ENCODE assay signal across 8 mouse cellular contexts in genomic region chr10:128059207-128059981, GRCm38 (mm10). TPM values are rescaled to one million over a fixed set of nuclear protein-coding genes. Genes with fewer than 3 reads are reported as not detected.
DNase-seq lines count a peak whose midpoint lies in the region; ATAC-seq lines count a peak whose summit lies in the region.

No protein-coding gene starts in this region.

- H3K36me3 ChIP-seq in embryonic facial prominence, embryonic 15.5 days = peaks cover 17% of the 10 kb centered on the region
- peaks cover 19% of the 10 kb centered on the region for H3K36me3 ChIP-seq in heart, embryonic 12.5 days
- H3K36me3 ChIP-seq in kidney, embryonic 16.5 days (ENCODE audit: insufficient read depth, low read length) = peaks cover 9% of the 10 kb centered on the region
- H3K36me3 ChIP-seq in liver, embryonic 15.5 days (replicated peaks) = peaks cover 19% of the 10 kb centered on the region

- peak; percentile 56 for ATAC-seq in embryonic facial prominence, embryonic 15.5 days (ENCODE audit: insufficient number of reproducible peaks, low FRiP score, low TSS enrichment, low read depth)
- peak; percentile 75 for ATAC-seq in heart, embryonic 12.5 days (ENCODE audit: insufficient number of reproducible peaks, low FRiP score)
- ATAC-seq in kidney, embryonic 16.5 days (ENCODE audit: low FRiP score, low TSS enrichment) = peak; percentile 56
- peak; percentile 51 for ATAC-seq in liver, embryonic 15.5 days (ENCODE audit: insufficient read depth)

- WGBS in embryonic facial prominence, embryonic 15.5 days = under 1% methylated on average over 58 of the region's 62 CpGs
- under 1% methylated on average over 62 of the region's 62 CpGs for WGBS in heart, embryonic 12.5 days
- WGBS in kidney, embryonic 16.5 days = under 1% methylated on average over 58 of the region's 62 CpGs
- under 1% methylated on average over 61 of the region's 62 CpGs for WGBS in liver, embryonic 15.5 days (ENCODE audit: insufficient replicate concordance)

- no peaks in the 10 kb centered on the region for H3K9me3 ChIP-seq in embryonic facial prominence, embryonic 15.5 days (replicated peaks)
- H3K9me3 ChIP-seq in heart, embryonic 12.5 days (replicated peaks) = no peaks in the 10 kb centered on the region
- H3K9me3 ChIP-seq in kidney, embryonic 16.5 days (ENCODE audit: low read length) = no peaks in the 10 kb centered on the region
- no peaks in the 10 kb centered on the region for H3K9me3 ChIP-seq in liver, embryonic 15.5 days (replicated peaks)

- peak; percentile 73 for DNase-seq in 3134 (ENCODE audit: extremely low read depth, insufficient read length, low spot score)
- DNase-seq in T-cell, adult 2 months (ENCODE audit: low spot score) = peak; percentile 77
- DNase-seq in natural killer cell, adult 2 months (ENCODE audit: low spot score in 2 of 2) = peak; percentile 50 to 69
- peak; percentile 23 for DNase-seq in telencephalon, adult 2 months (ENCODE audit: low read depth, low spot score)

- peaks cover 26% of the 10 kb centered on the region for H3K4me1 ChIP-seq in embryonic facial prominence, embryonic 15.5 days
- H3K4me1 ChIP-seq in heart, embryonic 12.5 days (replicated peaks) = peaks cover 33% of the 10 kb centered on the region
- peaks cover 27% of the 10 kb centered on the region for H3K4me1 ChIP-seq in kidney, embryonic 16.5 days (ENCODE audit: insufficient read depth, low read length)
- peaks cover 52% of the 10 kb centered on the region for H3K4me1 ChIP-seq in liver, embryonic 15.5 days (replicated peaks)

- H3K27me3 ChIP-seq in embryonic facial prominence, embryonic 15.5 days = no peaks in the 10 kb centered on the region
- no peaks in the 10 kb centered on the region for H3K27me3 ChIP-seq in heart, embryonic 12.5 days (replicated peaks)
- no peaks in the 10 kb centered on the region for H3K27me3 ChIP-seq in kidney, embryonic 16.5 days (ENCODE audit: insufficient read depth, low read length)
- H3K27me3 ChIP-seq in liver, embryonic 15.5 days = no peaks in the 10 kb centered on the region

- H3K4me2 ChIP-seq in embryonic facial prominence, embryonic 15.5 days (replicated peaks) = peak overlapping the region; percentile 78
- peak overlapping the region; percentile 78 for H3K4me2 ChIP-seq in heart, embryonic 12.5 days
- peak overlapping the region; percentile 92 for H3K4me2 ChIP-seq in kidney, embryonic 16.5 days (replicated peaks; ENCODE audit: low read depth, low read length)
- H3K4me2 ChIP-seq in liver, embryonic 15.5 days = peak overlapping the region; percentile 97

- H3K9ac ChIP-seq in embryonic facial prominence, embryonic 15.5 days = peak overlapping the region; percentile 82
- H3K9ac ChIP-seq in heart, embryonic 12.5 days = peak overlapping the region; percentile 97
- H3K9ac ChIP-seq in kidney, embryonic 16.5 days (replicated peaks; ENCODE audit: low read length) = peak overlapping the region; percentile 94
- H3K9ac ChIP-seq in liver, embryonic 15.5 days = peak overlapping the region; percentile 98

- H3K4me3 ChIP-seq in embryonic facial prominence, embryonic 15.5 days (replicated peaks) = peak overlapping the region; percentile 86
- peak overlapping the region; percentile 95 for H3K4me3 ChIP-seq in heart, embryonic 12.5 days
- H3K4me3 ChIP-seq in kidney, embryonic 16.5 days (ENCODE audit: low read length) = peak overlapping the region; percentile 85
- H3K4me3 ChIP-seq in liver, embryonic 15.5 days (replicated peaks) = peak overlapping the region; percentile 98

- H3K27ac ChIP-seq in embryonic facial prominence, embryonic 15.5 days (replicated peaks) = peak overlapping the region; percentile 97
- peak overlapping the region; percentile 99 for H3K27ac ChIP-seq in heart, embryonic 12.5 days (ENCODE audit: poor library complexity, severe bottlenecking)
- H3K27ac ChIP-seq in kidney, embryonic 16.5 days (ENCODE audit: low read length) = peak overlapping the region; percentile 99
- peak overlapping the region; percentile 99 for H3K27ac ChIP-seq in liver, embryonic 15.5 days (replicated peaks)

RNA-seq across cellular contexts. Expression of gene Ptges3, which starts 0.6 kb away (rescaled TPM):
- 453 and 461 TPM in 2 replicates for polyA plus RNA-seq in embryonic facial prominence, embryonic 15.5 days (2015; fragmentation: Nextera tagmentation; extraction: Ambion mirVana)
- polyA plus RNA-seq in heart, embryonic 12.5 days (2016; fragmentation: Nextera tagmentation; extraction: Ambion mirVana) = 363 and 375 TPM in 2 replicates
- polyA plus RNA-seq in kidney, embryonic 16.5 days (2015; fragmentation: Nextera tagmentation; extraction: Ambion mirVana) = 409 and 441 TPM in 2 replicates
- polyA plus RNA-seq in liver, embryonic 15.5 days (2015; fragmentation: Nextera tagmentation; extraction: Ambion mirVana) = 188 and 217 TPM in 2 replicates

RNA-seq across cellular contexts. Expression of gene Atp5b, which starts 23.7 kb away (rescaled TPM):
- polyA plus RNA-seq in embryonic facial prominence, embryonic 15.5 days (2015; fragmentation: Nextera tagmentation; extraction: Ambion mirVana) = 1,910 and 2,016 TPM in 2 replicates
- 4,835 and 4,880 TPM in 2 replicates for polyA plus RNA-seq in heart, embryonic 12.5 days (2016; fragmentation: Nextera tagmentation; extraction: Ambion mirVana)
- 3,411 and 3,412 TPM in 2 replicates for polyA plus RNA-seq in kidney, embryonic 16.5 days (2015; fragmentation: Nextera tagmentation; extraction: Ambion mirVana)
- 1,834 and 1,894 TPM in 2 replicates for polyA plus RNA-seq in liver, embryonic 15.5 days (2015; fragmentation: Nextera tagmentation; extraction: Ambion mirVana)

RNA-seq across cellular contexts. Expression of gene Naca, which starts 24.0 kb away (rescaled TPM):
- polyA plus RNA-seq in embryonic facial prominence, embryonic 15.5 days (2015; fragmentation: Nextera tagmentation; extraction: Ambion mirVana) = 690 and 754 TPM in 2 replicates
- 573 and 577 TPM in 2 replicates for polyA plus RNA-seq in heart, embryonic 12.5 days (2016; fragmentation: Nextera tagmentation; extraction: Ambion mirVana)
- polyA plus RNA-seq in kidney, embryonic 16.5 days (2015; fragmentation: Nextera tagmentation; extraction: Ambion mirVana) = 667 and 704 TPM in 2 replicates
- polyA plus RNA-seq in liver, embryonic 15.5 days (2015; fragmentation: Nextera tagmentation; extraction: Ambion mirVana) = 312 and 355 TPM in 2 replicates

RNA-seq across cellular contexts. Expression of gene Baz2a, which starts 32.0 kb away (rescaled TPM):
- 11.0 and 12.2 TPM in 2 replicates for polyA plus RNA-seq in embryonic facial prominence, embryonic 15.5 days (2015; fragmentation: Nextera tagmentation; extraction: Ambion mirVana)
- 11.3 and 12.2 TPM in 2 replicates for polyA plus RNA-seq in heart, embryonic 12.5 days (2016; fragmentation: Nextera tagmentation; extraction: Ambion mirVana)
- 10.9 and 14.3 TPM in 2 replicates for polyA plus RNA-seq in kidney, embryonic 16.5 days (2015; fragmentation: Nextera tagmentation; extraction: Ambion mirVana)
- 6.8 and 7.0 TPM in 2 replicates for polyA plus RNA-seq in liver, embryonic 15.5 days (2015; fragmentation: Nextera tagmentation; extraction: Ambion mirVana)

RNA-seq across cellular contexts. Expression of gene Prim1, which starts 44.4 kb away (rescaled TPM):
- polyA plus RNA-seq in embryonic facial prominence, embryonic 15.5 days (2015; fragmentation: Nextera tagmentation; extraction: Ambion mirVana) = 65.6 and 68.6 TPM in 2 replicates
- 50.0 and 50.6 TPM in 2 replicates for polyA plus RNA-seq in heart, embryonic 12.5 days (2016; fragmentation: Nextera tagmentation; extraction: Ambion mirVana)
- 83.4 and 84.1 TPM in 2 replicates for polyA plus RNA-seq in kidney, embryonic 16.5 days (2015; fragmentation: Nextera tagmentation; extraction: Ambion mirVana)
- polyA plus RNA-seq in liver, embryonic 15.5 days (2015; fragmentation: Nextera tagmentation; extraction: Ambion mirVana) = 66.9 and 69.3 TPM in 2 replicates

Comparison
In these comparisons a context has a peak if more than half of its experiments do, and no peak if none do; other contexts are left out.
1. Peak in every context shown above with its lines: DNase-seq, ATAC-seq, H3K4me3 ChIP-seq and H3K27ac ChIP-seq.
2. DNase-seq: peak in every context shown above with its lines; median percentile 77 in T-cell, adult 2 months; 73 in 3134; 60 in natural killer cell, adult 2 months; 23 in telencephalon, adult 2 months.